Mouse (Mus musculus) erythroblast, embryonic 14.5 days (primary cell): ENCODE results near the gene Iqck. TPM values are rescaled to one million over a fixed set of nuclear protein-coding genes. Genes with fewer than 3 reads are reported as not detected.

Experiments
- H3K27me3 ChIP-seq: 2 replicates; pipeline ENCODE4 v1.6.1; 2012; ENCODE audit warnings: inconsistent platforms; ENCODE audit not compliant: control insufficient read depth
- H3K36me3 ChIP-seq: 2 replicates; pipeline ENCODE4 v1.6.1; 2012; ENCODE audit warnings: mild to moderate bottlenecking, inconsistent platforms; ENCODE audit not compliant: control insufficient read depth
- H3K4me1 ChIP-seq: 2 replicates; pipeline ENCODE4 v1.6.1; 2012; ENCODE audit warnings: inconsistent platforms; ENCODE audit not compliant: control insufficient read depth
- H3K4me3 ChIP-seq: replicated peaks from 2 replicates; pipeline ENCODE3; 2012; ENCODE audit warnings: moderate library complexity, mild to moderate bottlenecking, inconsistent platforms
- H3K9me3 ChIP-seq: 2 replicates; pipeline ENCODE4 v1.6.1; 2012; ENCODE audit warnings: low read length, inconsistent platforms, mixed read lengths; ENCODE audit not compliant: control insufficient read depth
- GATA1 ChIP-seq: IDR thresholded peaks from 2 replicates; pipeline ENCODE4 v1.6.1; 2012; ENCODE audit warnings: low read length, inconsistent platforms, mixed read lengths
- TAL1 ChIP-seq: IDR thresholded peaks from 3 replicates; pipeline ENCODE4 v1.6.1; 2012; ENCODE audit warnings: low read length, inconsistent platforms, mixed read lengths
- polyA plus RNA-seq: library from polyadenylated mRNA; stranded (reverse); fragments of >175 nt; gene quantifications from 2 replicates; pipeline ENCODE4 v1.2.3, GENCODE M21; 2012

The Iqck gene
- polyA plus RNA-seq, 1 experiment: 0.01 TPM

GRCm38 (mm10) chr7:118986369-118986768 is 130.8 kb downstream of the Iqck start:
- Histone ChIP-seq H3K4me1 (no peaks in the 10 kb centered on the region), H3K27me3 (no peaks in the 10 kb centered on the region), H3K9me3 (no peaks in the 10 kb centered on the region), H3K36me3 (no peaks in the 10 kb centered on the region), H3K4me3 (no peak overlapping the region)
- TF ChIP-seq TAL1: no peak
- TF ChIP-seq GATA1: no peak

GRCm38 (mm10) chr7:118989275-118989856 is 133.8 kb downstream of the Iqck start:
- H3K36me3 ChIP-seq: no peaks in the 10 kb centered on the region
- no peaks in the 10 kb centered on the region for H3K4me1 ChIP-seq
- no peak for TF ChIP-seq TAL1
- no peak for TF ChIP-seq GATA1
- H3K27me3 ChIP-seq: peaks cover 23% of the 10 kb centered on the region
- H3K9me3 ChIP-seq: no peaks in the 10 kb centered on the region
- H3K4me3 ChIP-seq: no peak overlapping the region

- Histone ChIP-seq H3K27me3 (peaks cover 32% of the 10 kb centered on the region), H3K4me3 (no peak overlapping the region), H3K9me3 (no peaks in the 10 kb centered on the region), H3K4me1 (0 out of 2 replicates have a peak, but pooled peaks cover 3% of the 10 kb centered on the region), H3K36me3 (no peaks in the 10 kb centered on the region)
- no peak for TF ChIP-seq GATA1
- no peak for TF ChIP-seq TAL1
Observed at GRCm38 (mm10) chr7:118990282-118990681, 134.7 kb downstream of the Iqck start.

GRCm38 (mm10) chr7:118991341-118991884 is 135.9 kb downstream of the Iqck start:
- Histone ChIP-seq H3K4me1 (0 out of 2 replicates have a peak, but pooled peaks cover 3% of the 10 kb centered on the region), H3K36me3 (no peaks in the 10 kb centered on the region), H3K9me3 (no peaks in the 10 kb centered on the region), H3K27me3 (peaks cover 42% of the 10 kb centered on the region), H3K4me3 (no peak overlapping the region)
- no peak for TF ChIP-seq TAL1
- no peak for TF ChIP-seq GATA1

- Histone ChIP-seq H3K4me1 (0 out of 2 replicates have a peak, but pooled peaks cover 3% of the 10 kb centered on the region), H3K36me3 (no peaks in the 10 kb centered on the region), H3K9me3 (no peaks in the 10 kb centered on the region), H3K27me3 (peaks cover 42% of the 10 kb centered on the region), H3K4me3 (no peak overlapping the region)
- no peak for TF ChIP-seq GATA1
- TF ChIP-seq TAL1: no peak
Observed at GRCm38 (mm10) chr7:118992080-118992560, 136.6 kb downstream of the Iqck start.

GRCm38 (mm10) chr7:118992623-118993405 is 137.3 kb downstream of the Iqck start:
- no peak for TF ChIP-seq TAL1
- no peak for TF ChIP-seq GATA1
- Histone ChIP-seq H3K4me1 (0 out of 2 replicates have a peak, but pooled peaks cover 3% of the 10 kb centered on the region), H3K9me3 (no peaks in the 10 kb centered on the region), H3K4me3 (no peak overlapping the region), H3K36me3 (no peaks in the 10 kb centered on the region), H3K27me3 (peaks cover 42% of the 10 kb centered on the region)

- H3K27me3 ChIP-seq: peaks cover 42% of the 10 kb centered on the region
- H3K4me1 ChIP-seq: 0 out of 2 replicates have a peak, but pooled peaks cover 3% of the 10 kb centered on the region
- no peaks in the 10 kb centered on the region for H3K9me3 ChIP-seq
- H3K36me3 ChIP-seq: no peaks in the 10 kb centered on the region
- TF ChIP-seq GATA1 (no peak), TAL1 (no peak)
- H3K4me3 ChIP-seq: peak overlapping the region; percentile 12
Observed at GRCm38 (mm10) chr7:118993597-118994230, 138.2 kb downstream of the Iqck start.

- H3K4me1 ChIP-seq: 0 out of 2 replicates have a peak, but pooled peaks cover 3% of the 10 kb centered on the region
- no peaks in the 10 kb centered on the region for H3K36me3 ChIP-seq
- no peak for TF ChIP-seq TAL1
- no peak for TF ChIP-seq GATA1
- peaks cover 42% of the 10 kb centered on the region for H3K27me3 ChIP-seq
- H3K4me3 ChIP-seq: peak overlapping the region; percentile 36
- no peaks in the 10 kb centered on the region for H3K9me3 ChIP-seq
Observed at GRCm38 (mm10) chr7:118994231-118994842, 138.8 kb downstream of the Iqck start.

GRCm38 (mm10) chr7:118995007-118995406 is 139.5 kb downstream of the Iqck start, which contains the start of gene Gprc5b:
Gene Gprc5b (minus strand): TSS chr7:118995211.
- no peak for TF ChIP-seq TAL1
- H3K4me3 ChIP-seq: peak within 1 kb of the TSS; percentile 36
- H3K4me1 ChIP-seq: 0 out of 2 replicates have a peak, but pooled peaks cover 3% of the 10 kb centered on the region
- no peaks in the 10 kb centered on the region for H3K9me3 ChIP-seq
- peaks cover 42% of the 10 kb centered on the region for H3K27me3 ChIP-seq
- no peaks in the 10 kb centered on the region for H3K36me3 ChIP-seq
